Mouse (Mus musculus) megakaryocyte, adult 5-6 weeks (primary cell): ENCODE data around the gene Mrpl18. TPM values are rescaled to one million over a fixed set of nuclear protein-coding genes. Genes with fewer than 3 reads are reported as not detected.

ENCODE experiments used
- ATAC-seq: 2 replicates; pipeline ENCODE4 v1.8.0; 2016; ENCODE audit warnings: mild to moderate bottlenecking, inconsistent platforms; ENCODE audit not compliant: poor library complexity, severe bottlenecking
- total RNA-seq, 2 experiments: library from RNA; stranded (forward) in 1 of 2; stranded (reverse) in 1 of 2; fragments of 153-499, 151-499 nt in 1 of 2; fragments of 221-1000, 200-1000 nt in 1 of 2; gene quantifications; 2 replicates each; pipeline versions ENCODE4 v1.2.3 to v1.2.4; 2015 to 2017

Mrpl18 gene
- total RNA-seq, 2 experiments from 2014 or later: 131 to 163 TPM

- no peak for ATAC-seq
These were observed 50.7 kb downstream of the Mrpl18 start for GRCm38 (mm10) chr17:12865407-12865806.

GRCm38 (mm10) chr17:12864111-12864510 is 52.0 kb downstream of the Mrpl18 start:
- no peak for ATAC-seq

Other genes with a start within 250 kb of the Mrpl18 start
- gene Slc22a1, start 240.5 kb downstream of the Mrpl18 start, total RNA-seq (2015): not detected in 2 replicates
- gene Slc22a1, start 240.5 kb downstream of the Mrpl18 start, total RNA-seq (2017): not detected in 2 replicates
- gene Igf2r, start 146.7 kb downstream of the Mrpl18 start, total RNA-seq (2015): 0.69 and 1.9 TPM in 2 replicates
- 3.7 and 5.7 TPM in 2 replicates for gene Igf2r, start 146.7 kb downstream of the Mrpl18 start, total RNA-seq (2017)
- gene Mas1, start 48.2 kb downstream of the Mrpl18 start, total RNA-seq (2015): not detected in 2 replicates
- not detected in 2 replicates for gene Mas1, start 48.2 kb downstream of the Mrpl18 start, total RNA-seq (2017)
- gene Mrgprh, start 40.3 kb downstream of the Mrpl18 start, total RNA-seq (2015): not detected in 2 replicates
- not detected in 2 replicates for gene Mrgprh, start 40.3 kb downstream of the Mrpl18 start, total RNA-seq (2017)
- gene Pnldc1, start 6.1 kb downstream of the Mrpl18 start, total RNA-seq (2015): 1.4 TPM in 1 of 2 replicates, not detected in the other
- 0.11 TPM in 1 of 2 replicates, not detected in the other for gene Pnldc1, start 6.1 kb downstream of the Mrpl18 start, total RNA-seq (2017)
- 233 and 244 TPM in 2 replicates for gene Tcp1, start 644 bp downstream of the Mrpl18 start, total RNA-seq (2015)
- gene Tcp1, start 644 bp downstream of the Mrpl18 start, total RNA-seq (2017): 370 and 389 TPM in 2 replicates
- not detected in 2 replicates for gene Acat3, start 24.3 kb upstream of the Mrpl18 start, total RNA-seq (2015)
- gene Acat3, start 24.3 kb upstream of the Mrpl18 start, total RNA-seq (2017): 0.33 and 0.51 TPM in 2 replicates
- gene Acat2, start 44.4 kb upstream of the Mrpl18 start, total RNA-seq (2015): 7.6 and 9.0 TPM in 2 replicates
- gene Acat2, start 44.4 kb upstream of the Mrpl18 start, total RNA-seq (2017): 9.1 and 9.8 TPM in 2 replicates
- 114 and 116 TPM in 2 replicates for gene Wtap, start 77.8 kb upstream of the Mrpl18 start, total RNA-seq (2015)
- 246 and 306 TPM in 2 replicates for gene Wtap, start 77.8 kb upstream of the Mrpl18 start, total RNA-seq (2017)
- 57.6 and 73.8 TPM in 2 replicates for gene Sod2, start 90.5 kb upstream of the Mrpl18 start, total RNA-seq (2015)
- gene Sod2, start 90.5 kb upstream of the Mrpl18 start, total RNA-seq (2017): 23.3 and 40.3 TPM in 2 replicates
- gene Gpr31b, start 136.0 kb upstream of the Mrpl18 start, total RNA-seq (2015): not detected in 2 replicates
- 0.81 TPM in 1 of 2 replicates, not detected in the other for gene Gpr31b, start 136.0 kb upstream of the Mrpl18 start, total RNA-seq (2017)
- gene Tcp10b, start 144.8 kb upstream of the Mrpl18 start, total RNA-seq (2015): 0.04 TPM in 1 of 2 replicates, not detected in the other
- gene Tcp10b, start 144.8 kb upstream of the Mrpl18 start, total RNA-seq (2017): not detected in 2 replicates
- gene Unc93a, start 215.5 kb upstream of the Mrpl18 start, total RNA-seq (2015): not detected in 2 replicates
- gene Unc93a, start 215.5 kb upstream of the Mrpl18 start, total RNA-seq (2017): 0.29 TPM in 1 of 2 replicates, not detected in the other